Mouse (Mus musculus) cerebellum, postnatal 4 days (tissue): ENCODE results near the gene Adra2c.

Experiments
- DNase-seq, 2 experiments: peaks; one replicate each; pipeline ENCODE4 v3.0.0; 2022; ENCODE audit warnings: low spot score in 2 of 2, mixed read lengths in 1 of 2

Gene Adra2c

GRCm38 (mm10) chr5:35311738-35312250, 33.7 kb downstream of the Adra2c start:
- DNase-seq: no peak

- DNase-seq: peak in 1 of 2 experiments; percentile 30
Measured at GRCm38 (mm10) chr5:35313231-35313821, 35.2 kb downstream of the Adra2c start.

GRCm38 (mm10) chr5:35313826-35314586, 35.9 kb downstream of the Adra2c start:
- no peak for DNase-seq

GRCm38 (mm10) chr5:35314629-35315028, 36.5 kb downstream of the Adra2c start:
- DNase-seq: no peak

GRCm38 (mm10) chr5:35315204-35315603, 37.1 kb downstream of the Adra2c start:
- no peak for DNase-seq

GRCm38 (mm10) chr5:35320650-35321049, 42.5 kb downstream of the Adra2c start:
- peak; percentile 79 to 89 for DNase-seq

- DNase-seq: no peak
Measured at GRCm38 (mm10) chr5:35330822-35331221, 52.7 kb downstream of the Adra2c start.
